Mouse (Mus musculus) kidney, postnatal 0 days (tissue): ENCODE results near the gene Unc119b. TPM values are rescaled to one million over a fixed set of nuclear protein-coding genes. Genes with fewer than 3 reads are reported as not detected.
A peak's percentile ranks its signal among the peaks of the same experiment; 100 is the strongest.

Experiments used
- ATAC-seq: fragments of 200-750 bp; cut with Nextera tagmentation; replicated peaks from 2 replicates; pipeline ENCODE4 v1.8.0; 2017; ENCODE audit warnings: low read depth, moderate number of reproducible peaks, moderate TSS enrichment, moderate library complexity; ENCODE audit not compliant: low FRiP score
- DNase-seq: peaks from one replicate; pipeline ENCODE4 v3.0.0-alpha.2; 2016; ENCODE audit warnings: low spot score
- H3K27ac ChIP-seq: fragments of 300-500 bp; sonication (generic); 2 replicates; pipeline ENCODE4 v1.5.1; 2014; ENCODE audit warnings: mild to moderate bottlenecking
- H3K27me3 ChIP-seq: fragments of 300-500 bp; sonication (generic); 2 replicates; pipeline ENCODE4 v1.6.1; 2014; ENCODE audit warnings: low read length, mixed read lengths; ENCODE audit not compliant: insufficient read depth
- H3K36me3 ChIP-seq: fragments of 300-500 bp; sonication (generic); 2 replicates; pipeline ENCODE4 v1.6.1; 2014; ENCODE audit warnings: low read length, mixed read lengths; ENCODE audit not compliant: insufficient read depth
- H3K4me1 ChIP-seq: fragments of 300-500 bp; sonication (generic); replicated peaks from 2 replicates; pipeline ENCODE4 v1.6.1; 2014; ENCODE audit warnings: antibody characterized with exemption, low read length, mixed read lengths; ENCODE audit not compliant: insufficient read depth
- H3K4me2 ChIP-seq: fragments of 300-500 bp; sonication (generic); 2 replicates; pipeline ENCODE4 v1.6.1; 2014; ENCODE audit warnings: mild to moderate bottlenecking, low read length, moderate library complexity, mixed read lengths
- H3K4me3 ChIP-seq: fragments of 300-500 bp; sonication (generic); replicated peaks from 2 replicates; pipeline ENCODE4 v1.5.1; 2014; ENCODE audit warnings: low read depth, low read length
- H3K9ac ChIP-seq: fragments of 300-500 bp; sonication (generic); 2 replicates; pipeline ENCODE4 v1.6.1; 2014; ENCODE audit warnings: low read depth, low read length
- H3K9me3 ChIP-seq: fragments of 300-500 bp; sonication (generic); replicated peaks from 2 replicates; pipeline ENCODE4 v1.6.1; 2016; ENCODE audit warnings: low read length, inconsistent platforms, mixed read lengths
- CTCF ChIP-seq: IDR thresholded peaks from 2 replicates; pipeline ENCODE4 v1.5.1; 2016; ENCODE audit warnings: antibody characterized with exemption, low read depth, mild to moderate bottlenecking, moderate library complexity
- WGBS: fragments of 180-500 bp; shearing (Covaris S2); extraction: QIAGEN DNeasy Blood & Tissue Kit; methylation state at CpG from one replicate; pipeline ENCODE4 v1.1.7; 2014; 5-methylcytosine and 5-hydroxymethylcytosine counted together
- polyA plus RNA-seq: library from polyadenylated mRNA; unstranded; fragments of >200 nt; fragmentation: Nextera tagmentation; extraction: Ambion mirVana; gene quantifications from 2 replicates; pipeline ENCODE4 v1.2.1, GENCODE M21; 2015

Gene Unc119b
- polyA plus RNA-seq, 1 experiment from 2014 or later, result 40.8 TPM

DNA sequence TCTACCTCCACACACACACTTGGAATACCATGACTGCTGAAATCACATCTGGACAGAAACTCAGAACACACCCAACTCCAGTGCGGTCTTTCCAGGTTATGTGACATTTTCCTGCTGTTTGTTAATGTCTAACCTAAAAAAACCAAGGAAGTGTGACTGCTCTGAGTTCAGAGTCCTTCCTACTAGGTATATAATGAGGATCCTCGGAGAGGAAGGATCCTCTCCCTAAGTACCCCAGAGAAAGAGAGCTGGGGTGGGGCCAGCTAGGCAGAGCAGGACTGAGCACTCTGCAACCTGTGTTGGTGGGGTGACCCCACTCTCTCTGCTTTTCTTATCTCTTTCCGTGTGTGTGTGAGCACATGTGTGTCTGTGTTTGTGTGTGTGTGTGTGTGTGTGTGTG is 12.6 kb upstream of the Unc119b start:
- DNase-seq (no peak), ATAC-seq (no peak; the same call in 1 of the 2 replicates)
- Histone ChIP-seq H3K4me2 (no peak overlapping the region), H3K9me3 (no peaks in the 10 kb centered on the region), H3K27me3 (no peaks in the 10 kb centered on the region), H3K4me3 (no peak overlapping the region), H3K27ac (peak overlapping the region; percentile 31; the same call in 1 of the 2 replicates), H3K36me3 (peaks cover 33% of the 10 kb centered on the region), H3K4me1 (peaks cover 19% of the 10 kb centered on the region), H3K9ac (no peak overlapping the region)
- TF ChIP-seq CTCF, result no peak
- WGBS, result 51% methylated on average over 3 of the region's 3 CpGs

- no peak overlapping the region for H3K4me2 ChIP-seq
- H3K4me1 ChIP-seq, result peaks cover 16% of the 10 kb centered on the region; the same call in 1 of the 2 replicates
- peaks cover 33% of the 10 kb centered on the region for H3K36me3 ChIP-seq
- no peak overlapping the region for H3K9ac ChIP-seq
- no peak for DNase-seq
- no peaks in the 10 kb centered on the region for H3K9me3 ChIP-seq
- no peaks in the 10 kb centered on the region for H3K27me3 ChIP-seq
- TF ChIP-seq CTCF, result no peak
- no peak for ATAC-seq
- no peak overlapping the region for H3K27ac ChIP-seq
- H3K4me3 ChIP-seq, result no peak overlapping the region
Observed at GRCm38 (mm10) chr5:115146747-115147130, 12.0 kb upstream of the Unc119b start.

GRCm38 (mm10) chr5:115145976-115146746 is 11.4 kb upstream of the Unc119b start:
- no peaks in the 10 kb centered on the region for H3K27me3 ChIP-seq
- H3K4me1 ChIP-seq, result peaks cover 16% of the 10 kb centered on the region; the same call in 1 of the 2 replicates
- no peak overlapping the region for H3K27ac ChIP-seq
- ATAC-seq, result no peak
- no peak overlapping the region for H3K9ac ChIP-seq
- peaks cover 33% of the 10 kb centered on the region for H3K36me3 ChIP-seq
- no peaks in the 10 kb centered on the region for H3K9me3 ChIP-seq
- no peak for DNase-seq
- H3K4me2 ChIP-seq, result no peak overlapping the region
- TF ChIP-seq CTCF, result no peak
- no peak overlapping the region for H3K4me3 ChIP-seq
- 55% methylated on average over 6 of the region's 6 CpGs for WGBS

DNA sequence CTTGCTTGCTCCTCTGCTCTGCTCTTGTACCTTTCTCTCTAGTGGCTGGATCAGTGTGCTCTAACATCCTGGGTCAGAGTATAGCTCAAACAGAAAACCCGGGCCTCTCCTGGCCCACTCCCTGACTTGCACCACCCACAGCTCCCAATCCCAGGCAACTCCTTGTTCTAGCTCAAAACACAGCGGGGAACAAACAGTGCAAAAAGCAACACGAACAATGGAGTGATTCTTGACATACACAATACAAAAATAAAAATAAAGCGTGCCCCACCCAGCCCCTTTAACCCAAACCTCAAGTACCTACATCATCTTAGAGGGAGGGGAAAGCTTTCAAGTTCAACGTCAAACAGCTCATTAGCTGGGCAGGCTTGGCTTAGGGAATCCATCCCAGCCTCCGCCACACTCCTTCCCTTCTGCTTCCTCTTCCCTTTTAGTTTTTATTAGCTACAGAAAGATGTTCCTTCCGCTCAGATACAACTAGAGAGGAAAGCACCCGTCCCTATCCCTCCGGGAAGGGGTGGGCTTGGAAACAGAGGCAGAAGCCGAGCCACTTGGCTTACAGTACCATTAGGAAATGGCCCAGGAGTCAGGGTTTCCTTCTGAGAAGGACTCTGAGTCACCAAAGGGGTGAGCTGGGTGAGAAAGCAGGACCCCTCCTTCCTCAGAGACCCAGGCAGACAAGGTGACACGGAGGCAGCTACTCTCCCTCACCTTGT is 10.6 kb upstream of the Unc119b start:
- Histone ChIP-seq H3K4me3 (no peak overlapping the region), H3K4me2 (no peak overlapping the region), H3K4me1 (peaks cover 13% of the 10 kb centered on the region; the same call in 1 of the 2 replicates), H3K27ac (no peak overlapping the region), H3K9ac (no peak overlapping the region), H3K27me3 (no peaks in the 10 kb centered on the region), H3K36me3 (peaks cover 30% of the 10 kb centered on the region), H3K9me3 (no peaks in the 10 kb centered on the region)
- ATAC-seq, result no peak
- no peak for DNase-seq
- no peak for TF ChIP-seq CTCF
- WGBS, result 70% methylated on average over 11 of the region's 11 CpGs

DNA sequence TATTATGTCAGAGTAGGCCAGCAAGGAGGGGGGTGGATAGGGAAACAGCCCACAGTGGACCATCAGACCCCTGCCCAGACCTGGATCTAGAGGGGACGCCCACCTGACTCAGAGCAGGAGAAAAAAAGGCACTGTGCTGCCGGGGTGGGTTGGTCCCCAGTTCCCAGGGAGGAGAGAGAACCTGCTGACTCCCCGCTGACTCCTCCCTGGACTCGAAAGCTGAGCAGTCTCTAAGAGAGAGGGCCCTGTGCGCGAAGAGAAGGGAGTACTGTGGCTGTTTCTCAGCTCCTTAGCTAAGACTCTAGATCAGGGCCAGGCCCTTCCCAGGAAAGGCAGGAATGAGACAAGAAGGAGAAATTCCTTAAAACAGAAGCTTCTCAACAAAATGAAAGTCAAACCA is 9.7 kb upstream of the Unc119b start:
- DNase-seq (no peak), ATAC-seq (no peak)
- Histone ChIP-seq H3K4me2 (no peak overlapping the region), H3K4me3 (no peak overlapping the region), H3K36me3 (peaks cover 20% of the 10 kb centered on the region), H3K9ac (no peak overlapping the region), H3K4me1 (peaks cover 13% of the 10 kb centered on the region; the same call in 1 of the 2 replicates), H3K27ac (no peak overlapping the region), H3K9me3 (no peaks in the 10 kb centered on the region), H3K27me3 (no peaks in the 10 kb centered on the region)
- TF ChIP-seq CTCF, result no peak
- 55% methylated on average over 6 of the region's 6 CpGs for WGBS

- no peak for TF ChIP-seq CTCF
- Histone ChIP-seq H3K9me3 (no peaks in the 10 kb centered on the region), H3K4me3 (no peak overlapping the region), H3K4me2 (no peak overlapping the region), H3K9ac (no peak overlapping the region), H3K27me3 (no peaks in the 10 kb centered on the region), H3K27ac (no peak overlapping the region), H3K4me1 (peaks cover 13% of the 10 kb centered on the region; the same call in 1 of the 2 replicates), H3K36me3 (peaks cover 16% of the 10 kb centered on the region)
- DNase-seq, result no peak
- ATAC-seq, result no peak
- WGBS, result 65% methylated on average over 10 of the region's 10 CpGs
Observed at GRCm38 (mm10) chr5:115143552-115143951, 8.8 kb upstream of the Unc119b start.
